Mouse (Mus musculus) myocyte (in vitro differentiated cells): ENCODE data around the gene Slc20a1.

Experiments used
- MAX ChIP-seq: IDR thresholded peaks from one replicate; pipeline ENCODE4 v1.6.1; 2011; ENCODE audit warnings: low read depth, mild to moderate bottlenecking, control low read depth
- MYOG ChIP-seq, 3 experiments: IDR thresholded peaks; one replicate each; pipeline ENCODE4 v1.6.1; 2011; ENCODE audit warnings: control low read depth in 2 of 3, low read depth in 2 of 3, mild to moderate bottlenecking in 2 of 3; ENCODE audit not compliant: insufficient read length in 2 of 3, control insufficient read depth in 1 of 3, insufficient read depth in 1 of 3
- POLR2A ChIP-seq: IDR thresholded peaks from one replicate; pipeline ENCODE4 v1.6.1; 2011; ENCODE audit warnings: low read depth, mild to moderate bottlenecking, control low read depth, moderate library complexity; ENCODE audit not compliant: insufficient read length
- POLR2AphosphoS2 ChIP-seq: IDR thresholded peaks from one replicate; pipeline ENCODE4 v1.6.1; 2011; ENCODE audit warnings: low read depth, control low read depth; ENCODE audit not compliant: insufficient read length
- SRF ChIP-seq: IDR thresholded peaks from one replicate; pipeline ENCODE4 v1.6.1; 2011; ENCODE audit warnings: low read depth; ENCODE audit not compliant: control insufficient read depth, insufficient read length
- TCF12 ChIP-seq: IDR thresholded peaks from one replicate; pipeline ENCODE4 v1.6.1; 2011; ENCODE audit warnings: mild to moderate bottlenecking, control low read depth; ENCODE audit not compliant: poor library complexity, insufficient read depth, severe bottlenecking
- USF1 ChIP-seq: IDR thresholded peaks from one replicate; pipeline ENCODE4 v1.6.1; 2011; ENCODE audit warnings: low read depth, mild to moderate bottlenecking, control low read depth, moderate library complexity

DNA sequence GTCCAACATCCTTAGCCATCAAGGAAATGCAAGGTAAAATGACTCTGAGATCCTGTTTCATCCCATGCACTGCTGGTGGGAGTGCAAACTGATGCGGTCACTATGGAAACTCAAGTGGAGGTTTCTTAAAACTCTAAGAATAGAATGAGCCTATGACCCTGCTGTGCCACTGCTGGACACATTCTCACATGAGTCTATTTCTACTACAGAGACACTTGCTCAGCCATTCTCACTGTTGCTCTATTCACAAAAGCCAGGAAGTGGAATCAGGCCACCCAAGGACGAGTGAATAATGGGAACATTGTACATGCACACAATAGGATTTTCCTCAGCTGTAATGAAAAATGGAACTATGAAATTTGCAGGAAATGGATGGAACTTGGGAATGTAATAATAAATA, 49.7 kb upstream of the Slc20a1 start:
- TF ChIP-seq POLR2AphosphoS2 (no peak), SRF (no peak), MAX (no peak), USF1 (no peak), POLR2A (no peak), TCF12 (no peak), MYOG (IDR thresholded peaks at IDR 0.05; ENCODE audit: control insufficient read depth in 1 of 3, insufficient read depth in 1 of 3, insufficient read length in 2 of 3, low read depth in 2 of 3) (no peak)
